Mouse (Mus musculus) liver, embryonic 11.5 days (tissue): ENCODE results near the gene Dupd1. TPM values are rescaled to one million over a fixed set of nuclear protein-coding genes. Genes with fewer than 3 reads are reported as not detected.
A peak's percentile ranks its signal among the peaks of the same experiment; 100 is the strongest.

ENCODE experiments used
- ATAC-seq: fragments of 200-750 bp; cut with Nextera tagmentation; replicated peaks from 2 replicates; pipeline ENCODE4 v1.8.0; 2017; ENCODE audit warnings: moderate number of reproducible peaks, mild to moderate bottlenecking, moderate TSS enrichment, moderate library complexity; ENCODE audit not compliant: low FRiP score
- DNase-seq: peaks from one replicate; pipeline ENCODE4 v3.0.0-alpha.2; 2017; ENCODE audit warnings: low spot score
- H3K27ac ChIP-seq: fragments of 300-500 bp; sonication (generic); 2 replicates; pipeline ENCODE4 v1.5.1; 2014; ENCODE audit warnings: mild to moderate bottlenecking, low read depth, low read length, control low read depth
- H3K27me3 ChIP-seq: fragments of 300-500 bp; sonication (generic); replicated peaks from 2 replicates; pipeline ENCODE4 v1.6.1; 2014; ENCODE audit warnings: low read length, mixed read lengths; ENCODE audit not compliant: control insufficient read depth, insufficient read depth
- H3K36me3 ChIP-seq: fragments of 300-500 bp; sonication (generic); 2 replicates; pipeline ENCODE4 v1.6.1; 2014; ENCODE audit warnings: mild to moderate bottlenecking, low read length, moderate library complexity, mixed read lengths; ENCODE audit not compliant: control insufficient read depth, insufficient read depth
- H3K4me1 ChIP-seq: fragments of 300-500 bp; sonication (generic); replicated peaks from 2 replicates; pipeline ENCODE4 v1.6.1; 2014; ENCODE audit warnings: low read length, mixed read lengths; ENCODE audit not compliant: control insufficient read depth, insufficient read depth
- H3K4me2 ChIP-seq: fragments of 300-500 bp; sonication (generic); 2 replicates; pipeline ENCODE4 v1.6.1; 2014; ENCODE audit warnings: mild to moderate bottlenecking, control low read depth, moderate library complexity
- H3K4me3 ChIP-seq: fragments of 300-500 bp; sonication (generic); 2 replicates; pipeline ENCODE4 v1.5.1; 2014; ENCODE audit warnings: low read depth, low read length, control low read depth
- H3K9ac ChIP-seq: fragments of 300-500 bp; sonication (generic); 2 replicates; pipeline ENCODE4 v1.6.1; 2014; ENCODE audit warnings: low read depth, low read length, control low read depth
- H3K9me3 ChIP-seq: fragments of 300-500 bp; sonication (generic); 2 replicates; pipeline ENCODE4 v1.6.1; 2016; ENCODE audit warnings: low read length, inconsistent platforms, mixed read lengths; ENCODE audit not compliant: control insufficient read depth
- WGBS: fragments of 180-500 bp; shearing (Covaris S2); extraction: QIAGEN DNeasy Blood & Tissue Kit; methylation state at CpG from one replicate; pipeline ENCODE4 v1.1.7; 2014; 5-methylcytosine and 5-hydroxymethylcytosine counted together
- polyA plus RNA-seq: library from polyadenylated mRNA; unstranded; fragments of >200 nt; fragmentation: Nextera tagmentation; extraction: Ambion mirVana; gene quantifications from 2 replicates; pipeline ENCODE4 v1.2.1, GENCODE M21; 2014

Dupd1 gene
- polyA plus RNA-seq, 1 experiment from 2014 or later = 0.15 TPM

DNA sequence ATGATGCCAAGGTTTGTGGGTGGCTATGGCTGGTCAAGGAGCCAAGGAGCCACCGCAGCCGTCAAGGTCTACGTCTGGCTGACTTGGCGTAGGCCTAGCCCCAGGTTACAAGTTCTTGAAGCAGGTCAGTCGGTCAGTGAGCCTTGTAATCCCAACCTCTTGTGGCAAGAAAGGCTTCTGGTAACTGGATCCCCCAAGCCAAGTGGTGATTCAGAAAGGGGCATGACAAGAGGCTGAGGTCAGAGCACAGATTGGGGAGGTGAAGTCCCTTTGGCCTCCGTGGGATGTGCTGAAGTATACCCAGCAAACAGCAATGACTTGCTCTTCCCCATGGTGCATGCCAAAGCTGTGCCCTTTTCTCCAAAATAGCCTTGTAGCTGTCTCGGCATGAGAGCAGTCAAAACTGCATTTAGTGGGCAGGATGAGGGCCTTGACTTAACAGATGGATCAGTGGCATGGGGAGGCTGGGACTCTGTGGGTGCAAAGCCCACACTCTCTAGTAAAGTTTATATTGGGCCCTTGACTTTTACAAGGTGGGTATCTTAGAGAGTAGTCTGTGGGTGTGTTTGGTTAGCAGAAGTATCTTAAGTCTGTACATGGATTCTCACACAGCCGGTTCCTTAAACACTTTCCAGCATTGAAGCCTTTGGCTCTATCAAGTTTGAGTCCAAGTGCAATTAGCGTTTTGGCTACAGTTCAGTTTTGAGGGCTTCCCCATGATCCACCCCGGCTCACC, 28.8 kb downstream of the Dupd1 start:
- no peak overlapping the region for H3K27ac ChIP-seq
- 87% methylated on average over 10 of the region's 10 CpGs for WGBS

DNA sequence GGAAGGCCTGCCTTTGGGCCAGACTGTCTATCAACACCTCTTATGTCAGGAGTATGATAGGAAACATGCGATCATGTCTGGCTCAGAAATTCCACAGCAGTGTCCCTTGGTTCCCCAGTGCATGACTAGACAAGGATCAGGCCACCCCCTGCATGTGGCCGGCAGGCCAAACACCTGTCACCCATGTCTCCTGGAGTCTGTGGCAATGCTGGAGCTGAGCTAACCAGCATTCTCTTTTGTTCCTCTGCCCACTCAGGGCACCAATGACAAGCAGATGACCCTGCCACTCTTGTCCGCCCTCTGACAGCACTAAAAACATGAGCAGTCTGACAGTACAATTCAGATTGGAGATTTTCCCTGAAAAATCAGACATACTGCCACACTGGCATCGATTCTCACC, 30.5 kb downstream of the Dupd1 start:
- no peak overlapping the region for H3K4me2 ChIP-seq
- H3K4me3 ChIP-seq = no peak overlapping the region
- peaks cover 17% of the 10 kb centered on the region for H3K4me1 ChIP-seq
- no peaks in the 10 kb centered on the region for H3K9me3 ChIP-seq
- 83% methylated on average over 4 of the region's 4 CpGs for WGBS
- ATAC-seq = no peak
- no peaks in the 10 kb centered on the region for H3K36me3 ChIP-seq
- no peak for DNase-seq
- no peak overlapping the region for H3K27ac ChIP-seq
- H3K27me3 ChIP-seq = peaks cover 9% of the 10 kb centered on the region
- H3K9ac ChIP-seq = no peak overlapping the region

More for the DNA sequence above, 28.8 kb downstream of the Dupd1 start:
- H3K4me1 ChIP-seq = peaks cover 7% of the 10 kb centered on the region
- H3K4me2 ChIP-seq = no peak overlapping the region
- H3K27me3 ChIP-seq = peaks cover 9% of the 10 kb centered on the region
- no peaks in the 10 kb centered on the region for H3K36me3 ChIP-seq
- H3K9me3 ChIP-seq = no peaks in the 10 kb centered on the region
- no peak overlapping the region for H3K4me3 ChIP-seq
- no peak for DNase-seq
- H3K9ac ChIP-seq = no peak overlapping the region
- no peak for ATAC-seq

DNA sequence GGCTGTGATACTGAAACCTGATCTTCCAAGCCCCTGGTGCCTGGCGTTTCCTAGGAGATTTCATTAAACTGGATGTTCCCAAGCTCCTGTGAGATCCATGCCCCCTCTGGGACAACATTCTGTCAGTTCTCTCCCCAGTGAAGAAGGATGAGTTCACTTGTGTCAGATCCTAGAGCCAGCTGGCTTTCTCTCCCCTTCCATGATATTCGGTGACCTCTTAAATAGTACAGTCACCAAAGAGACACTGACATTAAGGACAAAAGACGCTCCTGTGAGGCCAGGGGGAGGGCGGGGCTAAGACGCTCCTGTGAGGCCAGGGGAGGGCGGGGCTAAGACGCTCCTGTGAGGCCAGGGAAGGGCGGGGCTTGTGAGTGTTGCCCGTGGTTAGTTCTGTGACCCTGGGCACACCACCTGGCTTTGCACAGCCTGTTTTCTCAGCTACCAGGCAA, 31.7 kb downstream of the Dupd1 start:
- WGBS = under 1% methylated on average over 9 of the region's 9 CpGs
- 0 out of 2 replicates have a peak overlapping the region, but pooled peaks have one; percentile 14 for H3K4me3 ChIP-seq
- no peak overlapping the region for H3K9ac ChIP-seq

DNA sequence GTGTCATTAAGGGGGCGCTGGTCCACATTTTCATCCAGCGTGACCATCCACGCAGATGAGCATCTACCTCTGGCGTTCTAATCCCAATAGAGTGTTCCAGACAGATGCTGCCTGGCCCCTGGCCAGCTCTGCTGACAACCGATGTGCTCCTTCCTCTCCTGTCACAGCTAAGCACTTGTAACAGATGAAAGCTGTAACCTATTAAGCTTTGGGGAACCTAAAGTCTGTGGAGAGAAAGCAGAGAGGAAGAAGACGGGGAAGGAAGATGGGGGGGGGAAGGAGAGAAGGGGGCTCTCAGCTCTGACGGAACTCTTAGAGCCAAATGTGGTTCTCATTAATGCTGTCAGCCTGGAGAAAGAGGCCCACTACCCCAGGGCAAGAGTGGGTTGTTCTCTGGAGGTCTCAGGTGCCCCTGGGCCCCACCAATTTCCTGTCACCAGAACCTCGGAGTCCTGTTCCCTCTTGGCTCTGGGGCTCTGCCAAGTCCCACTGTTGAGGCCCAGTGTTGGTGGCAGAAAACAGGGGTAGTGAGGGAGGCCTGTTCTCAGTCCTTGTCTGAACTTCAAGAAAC, 34.7 kb downstream of the Dupd1 start:
- Histone ChIP-seq H3K27me3 (no peaks in the 10 kb centered on the region), H3K4me3 (no peak overlapping the region), H3K9me3 (no peaks in the 10 kb centered on the region), H3K27ac (peak overlapping the region; percentile 29; the same call in 1 of the 2 replicates), H3K4me2 (no peak overlapping the region), H3K9ac (no peak overlapping the region), H3K36me3 (no peaks in the 10 kb centered on the region), H3K4me1 (peaks cover 13% of the 10 kb centered on the region)
- no peak for DNase-seq
- no peak for ATAC-seq
- WGBS = 46% methylated on average over 8 of the region's 8 CpGs

More for the DNA sequence above, 31.7 kb downstream of the Dupd1 start:
- H3K4me2 ChIP-seq = peak overlapping the region; percentile 56
- peaks cover 17% of the 10 kb centered on the region for H3K4me1 ChIP-seq
- H3K9me3 ChIP-seq = no peaks in the 10 kb centered on the region
- peaks cover 9% of the 10 kb centered on the region for H3K27me3 ChIP-seq
- ATAC-seq = peak; percentile 84
- no peaks in the 10 kb centered on the region for H3K36me3 ChIP-seq
- no peak overlapping the region for H3K27ac ChIP-seq
- peak; percentile 65 for DNase-seq

DNA sequence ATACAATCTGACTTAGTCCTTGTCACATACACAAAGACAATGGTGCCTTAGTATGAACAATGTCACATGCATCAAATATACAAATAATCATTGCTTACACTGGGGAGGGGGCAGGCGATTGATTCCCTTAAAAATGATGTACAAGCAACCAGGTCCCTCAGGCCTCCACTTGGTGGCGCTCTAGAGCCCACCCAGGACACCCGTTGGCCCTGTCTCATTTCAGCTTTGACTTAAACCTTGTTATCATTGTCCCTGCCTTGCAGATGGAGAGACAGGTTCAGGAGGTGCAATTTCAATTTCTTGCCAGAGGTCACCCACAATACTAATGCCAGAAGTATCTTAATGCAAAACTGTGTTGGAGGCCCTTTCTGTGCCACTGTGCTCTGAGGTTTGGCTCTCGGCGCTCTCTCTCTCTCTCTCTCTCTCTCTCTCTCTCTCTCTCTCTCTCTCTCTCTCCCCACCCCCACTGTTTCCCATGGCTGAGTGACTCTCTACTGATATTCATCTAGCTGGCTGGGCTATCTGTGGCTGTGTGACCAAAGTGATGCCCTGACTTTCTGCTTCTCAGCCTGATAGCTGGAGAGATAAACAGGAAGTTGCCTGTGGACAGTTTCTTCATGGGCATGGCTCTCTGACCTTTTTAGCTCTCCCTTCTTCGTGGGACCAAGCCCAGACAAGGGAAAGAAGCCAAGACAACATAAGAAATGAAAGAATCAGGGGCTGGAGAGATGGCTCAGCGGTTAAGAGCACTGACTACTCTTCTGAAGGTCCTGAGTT, 35.7 kb downstream of the Dupd1 start:
- Histone ChIP-seq H3K9me3 (no peaks in the 10 kb centered on the region), H3K4me1 (peaks cover 13% of the 10 kb centered on the region), H3K27me3 (no peaks in the 10 kb centered on the region), H3K36me3 (no peaks in the 10 kb centered on the region), H3K27ac (no peak overlapping the region), H3K9ac (no peak overlapping the region), H3K4me3 (no peak overlapping the region), H3K4me2 (no peak overlapping the region)
- no peak for ATAC-seq
- peak; percentile 57 for DNase-seq
- 40% methylated on average over 7 of the region's 7 CpGs for WGBS

DNA sequence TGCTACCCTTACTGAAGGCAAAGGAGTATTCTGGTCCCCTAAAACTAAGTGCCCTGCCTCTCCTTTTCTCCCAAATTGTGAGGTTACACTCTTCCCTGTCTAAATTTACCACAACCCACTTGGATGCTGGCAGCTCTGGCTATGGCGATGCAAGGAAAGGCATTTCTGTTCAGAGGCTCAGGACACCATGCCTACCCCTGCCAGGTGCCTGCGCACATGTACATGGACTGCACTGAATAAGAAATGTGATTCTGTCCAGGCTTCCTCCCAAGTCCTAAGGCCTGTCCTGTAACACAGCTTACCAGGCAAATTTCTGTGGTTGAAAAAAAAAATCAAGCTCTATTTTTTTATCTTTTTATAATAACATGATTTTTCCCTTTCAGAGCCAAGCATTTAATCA, 38.2 kb downstream of the Dupd1 start:
- Histone ChIP-seq H3K9me3 (no peaks in the 10 kb centered on the region), H3K9ac (no peak overlapping the region), H3K4me3 (no peak overlapping the region), H3K4me1 (peaks cover 10% of the 10 kb centered on the region), H3K4me2 (no peak overlapping the region), H3K27me3 (no peaks in the 10 kb centered on the region), H3K27ac (no peak overlapping the region), H3K36me3 (no peaks in the 10 kb centered on the region)
- WGBS = 80% methylated on average over 2 of the region's 2 CpGs
- ATAC-seq (no peak), DNase-seq (no peak)

DNA sequence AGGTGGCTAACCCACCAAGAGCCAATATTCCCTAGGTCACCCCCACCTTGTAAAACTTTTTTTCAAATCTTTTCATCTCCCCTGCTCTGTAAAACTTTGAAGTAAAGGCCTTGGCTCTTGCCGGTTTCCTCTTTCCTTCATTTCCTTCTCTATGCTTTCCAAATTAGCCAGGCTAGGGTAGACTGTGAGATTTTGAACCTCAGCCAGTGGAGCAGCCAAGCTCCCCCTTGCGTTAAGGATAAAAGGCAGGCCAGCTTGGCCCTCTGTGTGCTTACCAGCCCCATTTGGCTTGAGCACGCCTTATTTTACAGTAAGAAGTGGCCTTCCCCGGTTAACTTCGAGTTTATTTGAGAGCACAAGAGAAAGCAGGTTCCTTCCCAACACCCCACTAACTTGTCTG, 39.9 kb downstream of the Dupd1 start:
- no peaks in the 10 kb centered on the region for H3K27me3 ChIP-seq
- ATAC-seq = no peak
- DNase-seq = no peak
- peaks cover 2% of the 10 kb centered on the region for H3K4me1 ChIP-seq
- H3K27ac ChIP-seq = no peak overlapping the region
- no peak overlapping the region for H3K9ac ChIP-seq
- peaks cover 2% of the 10 kb centered on the region; the same call in 1 of the 2 replicates for H3K36me3 ChIP-seq
- WGBS = 64% methylated on average over 5 of the region's 5 CpGs
- no peaks in the 10 kb centered on the region for H3K9me3 ChIP-seq
- H3K4me2 ChIP-seq = no peak overlapping the region
- H3K4me3 ChIP-seq = no peak overlapping the region

DNA sequence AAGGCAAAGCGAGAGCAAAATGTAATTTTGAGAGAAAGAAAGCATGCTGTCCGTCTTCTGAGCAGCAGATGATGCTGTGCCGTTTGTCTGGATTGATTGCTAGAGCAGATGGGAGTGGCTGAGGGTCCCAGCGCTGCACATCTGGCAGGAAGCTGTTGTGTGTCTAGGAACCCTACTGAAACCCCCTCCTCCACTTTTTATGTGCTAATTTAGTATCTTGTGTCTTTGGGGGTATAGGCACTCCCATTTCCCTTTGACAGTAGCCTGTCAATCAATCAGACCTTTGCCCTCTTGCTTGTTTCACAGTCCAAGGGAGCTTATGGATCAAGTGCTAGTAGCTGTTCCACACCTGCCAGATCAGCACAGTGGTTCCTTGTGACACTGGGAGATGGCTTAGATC, 41.3 kb downstream of the Dupd1 start:
- H3K27ac ChIP-seq = no peak overlapping the region
- no peaks in the 10 kb centered on the region for H3K4me1 ChIP-seq
- DNase-seq = no peak
- H3K9me3 ChIP-seq = no peaks in the 10 kb centered on the region
- ATAC-seq = no peak
- no peak overlapping the region for H3K9ac ChIP-seq
- H3K36me3 ChIP-seq = peaks cover 6% of the 10 kb centered on the region; the same call in 1 of the 2 replicates
- H3K4me3 ChIP-seq = no peak overlapping the region
- 63% methylated on average over 4 of the region's 4 CpGs for WGBS
- no peaks in the 10 kb centered on the region for H3K27me3 ChIP-seq
- H3K4me2 ChIP-seq = no peak overlapping the region
